ENCODE assay signal across 22 mouse cellular contexts in the genomic region with DNA sequence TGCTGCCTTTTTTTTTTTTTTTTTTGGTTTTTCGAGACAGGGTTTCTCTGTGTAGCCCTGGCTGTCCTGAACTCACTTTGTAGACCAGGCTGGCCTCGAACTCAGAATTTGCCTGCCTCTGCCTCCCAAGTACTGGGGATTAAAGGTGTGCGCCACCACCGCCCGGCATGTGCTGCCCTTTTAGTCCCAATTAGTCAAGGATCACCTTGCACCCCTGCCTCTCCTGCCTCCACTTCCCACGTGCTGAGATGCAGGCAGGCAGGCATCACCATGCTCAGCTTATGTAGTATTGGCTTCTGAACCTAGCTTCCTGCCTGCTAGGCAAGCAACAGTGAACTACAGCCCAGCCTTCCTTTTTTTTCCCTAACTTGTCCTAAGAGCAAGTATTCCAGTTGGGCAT. TPM values are rescaled to one million over a fixed set of nuclear protein-coding genes. Genes with fewer than 3 reads are reported as not detected.
A peak's percentile ranks its signal among the peaks of the same experiment; 100 is the strongest.
DNase-seq lines count a peak whose midpoint lies in the region; ATAC-seq and TF ChIP-seq lines count a peak whose summit lies in the region.
"Had no signal": no experiment of that assay in that cellular context is flagged by ENCODE, and none has a peak within 500 bp of the region (broad histone marks: within the 10 kb centered on the region; RNA-seq: fewer than 3 reads in every experiment).

No protein-coding gene starts in this region.

- no peak overlapping the region for H3K4me2 ChIP-seq in myocyte (ENCODE audit: low read depth)
- no peak overlapping the region for H3K4me2 ChIP-seq in forebrain, postnatal 0 days (ENCODE audit: low read depth)
- H3K4me2 ChIP-seq: embryonic facial prominence, embryonic 12.5 days; forebrain, embryonic 13.5 days; forebrain, embryonic 15.5 days had no signal

- peak; percentile 84 for DNase-seq in heart, adult 11 months
- no peak for DNase-seq in heart, adult 18-20 months
- no peak for DNase-seq in forebrain, postnatal 0 days
- DNase-seq: adrenal gland, adult 2 months; adrenal gland, postnatal 10 days; adrenal gland, postnatal 36 days; cerebellum, adult 11-12 months; cerebellum, adult 2 months; cerebellum, adult 9-10 months; cerebellum, postnatal 10 days; cerebellum, postnatal 25 days had no signal

- H3K36me3 ChIP-seq in myocyte (ENCODE audit: control insufficient read depth, insufficient read depth), result peaks cover 30% of the 10 kb centered on the region
- peaks cover 40% of the 10 kb centered on the region for H3K36me3 ChIP-seq in forebrain, postnatal 0 days (ENCODE audit: insufficient read depth)

- WGBS in olfactory bulb, adult 2 months, result 68% methylated on average over 6 of the region's 6 CpGs
- 74% methylated on average over 6 of the region's 6 CpGs for WGBS in forebrain, postnatal 0 days

- no peak overlapping the region for H3ac ChIP-seq in myocyte (ENCODE audit: control insufficient read depth, insufficient read length)

- peak overlapping the region; percentile 54 for H3K27ac ChIP-seq in olfactory bulb, adult 2 months (ENCODE audit: insufficient read depth, low read depth, low read length)
- no peak overlapping the region for H3K27ac ChIP-seq in forebrain, postnatal 0 days (ENCODE audit: low read depth, low read length)
- H3K27ac ChIP-seq: embryonic facial prominence, embryonic 10.5 days; embryonic facial prominence, embryonic 12.5 days; forebrain, embryonic 13.5 days; forebrain, embryonic 15.5 days had no signal

- peak; percentile 15 for TF ChIP-seq POLR2A in myocyte (IDR thresholded peaks at IDR 0.05; ENCODE audit: insufficient read length, low read depth)
- no peak for TF ChIP-seq POLR2A in olfactory bulb, adult 2 months (IDR thresholded peaks at IDR 0.05; ENCODE audit: insufficient read depth, low read depth, low read length)

- TF ChIP-seq CTCF in olfactory bulb, adult 2 months (IDR thresholded peaks at IDR 0.05; ENCODE audit: insufficient read depth, low read depth, low read length), result no peak
- TF ChIP-seq CTCF in forebrain, postnatal 0 days (IDR thresholded peaks at IDR 0.05; ENCODE audit: low read depth), result no peak

- peaks cover 13% of the 10 kb centered on the region for H3K4me1 ChIP-seq in olfactory bulb, adult 2 months (ENCODE audit: control insufficient read depth, insufficient read depth, low read length)
- H3K4me1 ChIP-seq in forebrain, postnatal 0 days (ENCODE audit: insufficient read depth), result no peaks in the 10 kb centered on the region
- H3K4me1 ChIP-seq: embryonic facial prominence, embryonic 10.5 days; embryonic facial prominence, embryonic 12.5 days; forebrain, embryonic 13.5 days; forebrain, embryonic 15.5 days had no signal

- H3K4me3 ChIP-seq in myocyte, result no peak overlapping the region
- no peak overlapping the region for H3K4me3 ChIP-seq in olfactory bulb, adult 2 months (ENCODE audit: insufficient read depth, low read depth, low read length)
- H3K4me3 ChIP-seq in forebrain, postnatal 0 days (ENCODE audit: low read depth, low read length), result no peak overlapping the region
- H3K4me3 ChIP-seq: embryonic facial prominence, embryonic 10.5 days; embryonic facial prominence, embryonic 12.5 days; forebrain, embryonic 13.5 days; forebrain, embryonic 15.5 days had no signal

- H3K27me3 ChIP-seq in myocyte (ENCODE audit: control insufficient read depth, insufficient read depth, insufficient read length), result peaks cover 8% of the 10 kb centered on the region
- H3K27me3 ChIP-seq in forebrain, postnatal 0 days (ENCODE audit: insufficient read depth, low read length), result no peaks in the 10 kb centered on the region
- H3K27me3 ChIP-seq: embryonic facial prominence, embryonic 12.5 days; forebrain, embryonic 13.5 days; forebrain, embryonic 15.5 days had no signal

- ATAC-seq in forebrain, postnatal 0 days, result no peak
- ATAC-seq: forebrain, embryonic 13.5 days; forebrain, embryonic 15.5 days had no signal

- H3K79me2 ChIP-seq in myocyte (ENCODE audit: control insufficient read depth, insufficient read depth), result no peaks in the 10 kb centered on the region

- H3K9me3 ChIP-seq in forebrain, postnatal 0 days (ENCODE audit: low read length), result no peaks in the 10 kb centered on the region
- H3K9me3 ChIP-seq: embryonic facial prominence, embryonic 10.5 days; embryonic facial prominence, embryonic 12.5 days; forebrain, embryonic 13.5 days; forebrain, embryonic 15.5 days had no signal

- H3K9ac ChIP-seq in forebrain, postnatal 0 days, result no peak overlapping the region
- H3K9ac ChIP-seq: embryonic facial prominence, embryonic 12.5 days; forebrain, embryonic 13.5 days; forebrain, embryonic 15.5 days had no signal

TF ChIP-seq in myocyte, 11 proteins besides CTCF, POLR2A, EP300 and RAD21:
- TF ChIP-seq POLR2AphosphoS2 (IDR thresholded peaks at IDR 0.05; ENCODE audit: insufficient read length, low read depth), result peak; percentile 66
- no peak for TF ChIP-seq SRF (IDR thresholded peaks at IDR 0.05; ENCODE audit: control insufficient read depth, insufficient read length, low read depth)
- no peak for TF ChIP-seq TCF12 (IDR thresholded peaks at IDR 0.05; ENCODE audit: insufficient read depth, poor library complexity, severe bottlenecking)
- no peak for TF ChIP-seq MYOG (IDR thresholded peaks at IDR 0.05; ENCODE audit: control insufficient read depth in 1 of 3, insufficient read depth in 1 of 3, insufficient read length in 2 of 3, low read depth in 2 of 3)
- no peak for TF ChIP-seq USF1 (IDR thresholded peaks at IDR 0.05; ENCODE audit: low read depth)
- no peak for TF ChIP-seq REST (IDR thresholded peaks at IDR 0.05; ENCODE audit: insufficient read depth, insufficient read length)

RNA-seq across cellular contexts. Expression of a gene that starts 0.8 kb away (rescaled TPM):
- total RNA-seq in heart, adult 18-20 months (2021), result not detected
- polyA plus RNA-seq in myocyte (2012; fragmentation: generic; extraction: Trizol), result 0.04 TPM
- not detected in 2 replicates for polyA plus RNA-seq in olfactory bulb, adult 2 months (2012; ENCODE audit: insufficient read depth, insufficient read length, low replicate concordance, missing spikeins)
- total RNA-seq in forebrain, postnatal 0 days (2014; rRNA removed), result 0.23 and 0.62 TPM in 2 replicates
- polyA plus RNA-seq in forebrain, postnatal 0 days (2015; fragmentation: Nextera tagmentation; extraction: Ambion mirVana), result 0.16 TPM in 1 of 2 replicates, not detected in the other
- total RNA-seq: adrenal gland, adult 2 months; adrenal gland, postnatal 10 days; adrenal gland, postnatal 36 days; MEL had no signal
- polyA plus RNA-seq: embryonic facial prominence, embryonic 10.5 days; embryonic facial prominence, embryonic 12.5 days; forebrain, embryonic 11.5 days; forebrain, embryonic 13.5 days; forebrain, embryonic 15.5 days had no signal

RNA-seq across cellular contexts. Expression of a gene that starts 8.1 kb away (rescaled TPM):
- 10 to 100 TPM; 15.2 to 22.8 TPM for total RNA-seq in heart, adult 18-20 months (2021)
- 6.9 TPM for polyA plus RNA-seq in myocyte (2012; fragmentation: generic; extraction: Trizol)
- not detected in 2 replicates for polyA plus RNA-seq in olfactory bulb, adult 2 months (2012; ENCODE audit: insufficient read depth, insufficient read length, low replicate concordance, missing spikeins)
- 0.23 and 0.29 TPM in 2 replicates for total RNA-seq in forebrain, postnatal 0 days (2014; rRNA removed)
- polyA plus RNA-seq in forebrain, postnatal 0 days (2015; fragmentation: Nextera tagmentation; extraction: Ambion mirVana), result 0.22 and 0.50 TPM in 2 replicates
- total RNA-seq: adrenal gland, adult 2 months; adrenal gland, postnatal 36 days; MEL had no signal
- polyA plus RNA-seq: C2C12; cerebellum, adult 2 months; cortical plate, adult 2 months had no signal

RNA-seq across cellular contexts. Expression of a gene that starts 15.8 kb away (rescaled TPM):
- total RNA-seq in heart, adult 18-20 months (2021), result 100 to 1,000 TPM; 268 to 300 TPM
- polyA plus RNA-seq in myocyte (2012; fragmentation: generic; extraction: Trizol), result 44.4 TPM
- polyA plus RNA-seq in olfactory bulb, adult 2 months (2012; ENCODE audit: insufficient read depth, insufficient read length, low replicate concordance, missing spikeins), result not detected in 2 replicates
- 0.15 TPM in 1 of 2 replicates, not detected in the other for total RNA-seq in forebrain, postnatal 0 days (2014; rRNA removed)
- polyA plus RNA-seq in forebrain, postnatal 0 days (2015; fragmentation: Nextera tagmentation; extraction: Ambion mirVana), result 0.15 and 0.39 TPM in 2 replicates
- total RNA-seq: adrenal gland, adult 2 months; adrenal gland, postnatal 36 days; MEL had no signal
- polyA plus RNA-seq: adrenal gland, adult 2 months; cerebellum, adult 2 months; cortical plate, adult 2 months had no signal

RNA-seq across cellular contexts. Expression of a gene that starts 34.5 kb away (rescaled TPM):
- under 1 TPM; 0.15 to 0.90 TPM for total RNA-seq in heart, adult 18-20 months (2021)
- polyA plus RNA-seq in myocyte (2012; fragmentation: generic; extraction: Trizol), result not detected
- not detected in 2 replicates for polyA plus RNA-seq in olfactory bulb, adult 2 months (2012; ENCODE audit: insufficient read depth, insufficient read length, low replicate concordance, missing spikeins)
- 0.23 and 1.1 TPM in 2 replicates for total RNA-seq in forebrain, postnatal 0 days (2014; rRNA removed)
- not detected in 2 replicates for polyA plus RNA-seq in forebrain, postnatal 0 days (2015; fragmentation: Nextera tagmentation; extraction: Ambion mirVana)
- total RNA-seq: MEL had no signal
- polyA plus RNA-seq: adrenal gland, adult 2 months; C2C12; embryonic facial prominence, embryonic 14.5 days; forebrain, embryonic 11.5 days; forebrain, embryonic 13.5 days had no signal

RNA-seq across cellular contexts. Expression of a gene that starts 51.9 kb away (rescaled TPM):
- under 1 TPM; 0.44 to 0.74 TPM for total RNA-seq in heart, adult 18-20 months (2021)
- 0.12 TPM for polyA plus RNA-seq in myocyte (2012; fragmentation: generic; extraction: Trizol)
- not detected in 2 replicates for polyA plus RNA-seq in olfactory bulb, adult 2 months (2012; ENCODE audit: insufficient read depth, insufficient read length, low replicate concordance, missing spikeins)
- 1.3 and 2.5 TPM in 2 replicates for total RNA-seq in forebrain, postnatal 0 days (2014; rRNA removed)
- 0.42 and 0.58 TPM in 2 replicates for polyA plus RNA-seq in forebrain, postnatal 0 days (2015; fragmentation: Nextera tagmentation; extraction: Ambion mirVana)

Comparison
In these comparisons a context has a peak if more than half of its experiments do, and no peak if none do; other contexts are left out.
1. RNA of a gene that starts 15.8 kb away (polyA plus RNA-seq): 44.4 TPM in myocyte (single experiment); 0.15 to 0.39 TPM in forebrain, postnatal 0 days and not detected in olfactory bulb, adult 2 months; every median in the first group is over 10 times any median in the second.